Mouse (Mus musculus) CH12.LX (cell line): ENCODE measurements at regions not wholly inside any gene's neighbourhood (a gene's known extent, or its start where the extent isn't known, plus 50 kb on each side); places are given as distances from the start of the nearest gene placed in this dataset.

Experiments used
- DNase-seq: peaks from one replicate; pipeline ENCODE4 v3.0.0-alpha.2; 2013; ENCODE audit errors: extremely low read depth
- H3K27ac ChIP-seq: 2 replicates; pipeline ENCODE4 v1.5.1; 2012; ENCODE audit warnings: low read depth, mild to moderate bottlenecking, control low read depth, moderate library complexity; ENCODE audit not compliant: insufficient read depth
- H3K27me3 ChIP-seq: replicated peaks from 2 replicates; pipeline ENCODE3; 2012; ENCODE audit warnings: inconsistent platforms
- H3K36me3 ChIP-seq, 2 experiments: replicated peaks in 1 of 2; 2 replicates each; pipeline versions ENCODE3 to v1.6.1; 2012; ENCODE audit warnings: inconsistent platforms in 1 of 2, low read length in 1 of 2, mild to moderate bottlenecking in 1 of 2, mixed read lengths in 1 of 2, moderate library complexity in 1 of 2; ENCODE audit not compliant: control insufficient read depth in 1 of 2, insufficient read depth in 1 of 2
- H3K4me1 ChIP-seq, 2 experiments: 2 replicates each; pipeline ENCODE4 v1.6.1; 2012; ENCODE audit warnings: inconsistent platforms in 1 of 2, moderate library complexity in 1 of 2; ENCODE audit not compliant: insufficient read depth in 2 of 2, control insufficient read depth in 1 of 2
- H3K4me2 ChIP-seq: 2 replicates; pipeline ENCODE4 v1.6.1; 2012; ENCODE audit warnings: low read depth, mild to moderate bottlenecking, control low read depth; ENCODE audit not compliant: poor library complexity, insufficient read depth, severe bottlenecking
- H3K4me3 ChIP-seq, 3 experiments: fragments of 150-350 bp in 1 of 3; sonication (generic) in 1 of 3; replicated peaks in 1 of 3; 2 replicates each; pipeline versions ENCODE3 to v1.5.1; 2011 to 2012; ENCODE audit warnings: low read depth in 2 of 3, low read length in 2 of 3, mild to moderate bottlenecking in 2 of 3, moderate library complexity in 2 of 3, control low read depth in 1 of 3, improper control_type of control experiment in 1 of 3, inconsistent platforms in 1 of 3, mixed read lengths in 1 of 3; ENCODE audit not compliant: poor library complexity in 1 of 3
- H3K79me2 ChIP-seq: replicated peaks from 2 replicates; pipeline ENCODE4 v1.6.1; 2012; ENCODE audit warnings: mild to moderate bottlenecking, moderate library complexity; ENCODE audit not compliant: control insufficient read depth, poor library complexity, insufficient read depth, severe bottlenecking; ENCODE audit errors: extremely low read depth
- H3K9ac ChIP-seq: 2 replicates; pipeline ENCODE4 v1.6.1; 2012; ENCODE audit warnings: low read depth, mild to moderate bottlenecking, control low read depth, moderate library complexity; ENCODE audit not compliant: insufficient read depth
- H3K9me3 ChIP-seq: replicated peaks from 2 replicates; pipeline ENCODE3; 2012; ENCODE audit warnings: low read length, inconsistent platforms, mixed read lengths
- BHLHE40 ChIP-seq: IDR thresholded peaks from 2 replicates; pipeline ENCODE4 v1.6.1; 2011; ENCODE audit warnings: mild to moderate bottlenecking, low read depth, low read length, improper control_type of control experiment
- CHD2 ChIP-seq: IDR thresholded peaks from 2 replicates; pipeline ENCODE4 v1.6.1; 2011; ENCODE audit warnings: low read length, improper control_type of control experiment
- CTCF ChIP-seq, 2 experiments: IDR thresholded peaks in 1 of 2; conservative IDR thresholded peaks in 1 of 2; 2 replicates each; pipeline ENCODE4 v1.5.1; 2011 to 2012; ENCODE audit warnings: low read depth in 2 of 2, low read length in 2 of 2, improper control_type of control experiment in 1 of 2, inconsistent platforms in 1 of 2, mild to moderate bottlenecking in 1 of 2, moderate library complexity in 1 of 2
- E2F4 ChIP-seq: IDR thresholded peaks from 2 replicates; pipeline ENCODE4 v1.6.1; 2011; ENCODE audit warnings: low read depth, low read length, improper control_type of control experiment; ENCODE audit not compliant: insufficient replicate concordance
- ELF1 ChIP-seq: IDR thresholded peaks from 2 replicates; pipeline ENCODE4 v1.6.1; 2014; ENCODE audit warnings: low read depth, mild to moderate bottlenecking, inconsistent platforms, low read length, improper control_type of control experiment
- ETS1 ChIP-seq: conservative IDR thresholded peaks from 2 replicates; pipeline ENCODE4 v1.6.1; 2012; ENCODE audit warnings: low read depth, mild to moderate bottlenecking, inconsistent platforms, low read length, improper control_type of control experiment, moderate library complexity
- GABPA ChIP-seq: IDR thresholded peaks from 2 replicates; pipeline ENCODE4 v1.6.1; 2012; ENCODE audit warnings: low read depth, low read length, improper control_type of control experiment, inconsistent platforms; ENCODE audit not compliant: insufficient replicate concordance
- IRF4 ChIP-seq: IDR thresholded peaks from 2 replicates; pipeline ENCODE4 v1.6.1; 2014; ENCODE audit warnings: low read depth, mild to moderate bottlenecking, inconsistent platforms, low read length, improper control_type of control experiment
- MAFK ChIP-seq: IDR thresholded peaks from 2 replicates; pipeline ENCODE4 v1.6.1; 2011; ENCODE audit warnings: low read length, improper control_type of control experiment; ENCODE audit not compliant: insufficient replicate concordance
- MAX ChIP-seq: IDR thresholded peaks from 2 replicates; pipeline ENCODE4 v1.6.1; 2011; ENCODE audit warnings: low read length, improper control_type of control experiment
- MYC ChIP-seq: IDR thresholded peaks from 2 replicates; pipeline ENCODE4 v1.6.1; 2011; ENCODE audit warnings: low read depth, mild to moderate bottlenecking, improper control_type of control experiment, low read length
- NRF1 ChIP-seq: IDR thresholded peaks from 2 replicates; pipeline ENCODE4 v1.6.1; 2014; ENCODE audit warnings: low read depth, mild to moderate bottlenecking, inconsistent platforms, low read length, improper control_type of control experiment, moderate library complexity
- PAX5 ChIP-seq: IDR thresholded peaks from 2 replicates; pipeline ENCODE4 v1.6.1; 2012; ENCODE audit warnings: low read length, inconsistent platforms, mixed read lengths
- POLR2A ChIP-seq: IDR thresholded peaks from 2 replicates; pipeline ENCODE4 v1.6.1; 2011; ENCODE audit warnings: low read depth, mild to moderate bottlenecking, improper control_type of control experiment, low read length
- POLR2AphosphoS2 ChIP-seq: IDR thresholded peaks from 2 replicates; pipeline ENCODE4 v1.6.1; 2011; ENCODE audit warnings: low read depth, low read length, improper control_type of control experiment
- RAD21 ChIP-seq: IDR thresholded peaks from 2 replicates; pipeline ENCODE4 v1.6.1; 2011; ENCODE audit warnings: low read depth, mild to moderate bottlenecking, low read length, improper control_type of control experiment, moderate library complexity
- SIN3A ChIP-seq: IDR thresholded peaks from 2 replicates; pipeline ENCODE4 v1.6.1; 2012; ENCODE audit warnings: low read length, improper control_type of control experiment, inconsistent platforms
- SMC3 ChIP-seq: IDR thresholded peaks from 2 replicates; pipeline ENCODE4 v1.6.1; 2011; ENCODE audit warnings: low read depth, low read length, improper control_type of control experiment
- TCF12 ChIP-seq: IDR thresholded peaks from 2 replicates; pipeline ENCODE4 v1.6.1; 2014; ENCODE audit warnings: low read depth, mild to moderate bottlenecking, inconsistent platforms, low read length, improper control_type of control experiment
- UBTF ChIP-seq: IDR thresholded peaks from 2 replicates; pipeline ENCODE4 v1.6.1; 2012; ENCODE audit warnings: low read depth, mild to moderate bottlenecking, inconsistent platforms, low read length, improper control_type of control experiment, moderate library complexity
- ZC3H11A ChIP-seq: IDR thresholded peaks from 2 replicates; pipeline ENCODE4 v1.6.1; 2012; ENCODE audit warnings: low read depth, mild to moderate bottlenecking, inconsistent platforms, low read length, improper control_type of control experiment
- ZKSCAN1 ChIP-seq: IDR thresholded peaks from 2 replicates; pipeline ENCODE4 v1.6.1; 2012; ENCODE audit warnings: low read depth, inconsistent platforms, low read length, improper control_type of control experiment, borderline replicate concordance
- dilution Hi-C: fragments of 300-500 bp; cut with MboI; formaldehyde crosslinking; loops from 2 replicates; pipeline ENCODE4 v1.14.3; 2020; ENCODE audit warnings: low sequenced_read_pairs; ENCODE audit not compliant: extremely low pct_unique_long_range_greater_than_20kb, extremely low pct_ligation_motif_present
- in situ Hi-C: fragments of 300-500 bp; cut with MboI; formaldehyde crosslinking; loops from 3 replicates; pipeline ENCODE4 v1.14.3; 2019; ENCODE audit warnings: low sequenced_read_pairs, low pct_ligation_motif_present, low pct_unique_long_range_greater_than_20kb, mixed read lengths

DNA sequence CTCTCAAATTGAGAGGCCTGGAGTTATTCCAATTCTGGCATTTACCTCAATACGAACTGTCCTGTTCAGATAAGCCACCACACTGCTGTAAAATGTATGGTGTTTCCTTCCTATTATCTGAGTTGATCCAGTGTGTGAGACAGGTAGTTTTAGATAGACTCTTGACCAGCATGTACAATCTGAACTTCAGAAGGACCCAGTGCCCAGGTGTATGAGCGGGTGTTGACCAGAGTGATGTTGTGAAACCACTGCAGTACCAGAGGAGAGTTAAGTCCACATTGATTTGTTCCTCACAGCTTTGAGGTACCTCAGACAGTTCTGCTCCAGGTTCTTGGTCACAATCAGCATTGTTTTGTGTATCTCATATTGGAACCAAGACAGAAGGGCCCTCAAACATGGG is 132.6 kb upstream of the Slc22a22 start:
- no peak for TF ChIP-seq MAFK
- TF ChIP-seq RAD21, result no peak
- no peak for TF ChIP-seq SIN3A
- no peak for TF ChIP-seq UBTF
- no peak for TF ChIP-seq ELF1
- TF ChIP-seq ETS1, result no peak
- TF ChIP-seq CHD2, result no peak
- no peak for TF ChIP-seq E2F4
- TF ChIP-seq NRF1, result no peak
- TF ChIP-seq PAX5, result no peak
- TF ChIP-seq SMC3, result no peak
- TF ChIP-seq POLR2AphosphoS2, result no peak
- TF ChIP-seq BHLHE40, result no peak
- TF ChIP-seq CTCF (conservative IDR thresholded peaks at IDR 0.05 in 1 of 2, IDR thresholded peaks at IDR 0.05 in 1 of 2; ENCODE audit: low read depth in 2 of 2, low read length in 2 of 2), result no peak
- TF ChIP-seq GABPA, result no peak
- dilution Hi-C loops, result no loop called here

DNA sequence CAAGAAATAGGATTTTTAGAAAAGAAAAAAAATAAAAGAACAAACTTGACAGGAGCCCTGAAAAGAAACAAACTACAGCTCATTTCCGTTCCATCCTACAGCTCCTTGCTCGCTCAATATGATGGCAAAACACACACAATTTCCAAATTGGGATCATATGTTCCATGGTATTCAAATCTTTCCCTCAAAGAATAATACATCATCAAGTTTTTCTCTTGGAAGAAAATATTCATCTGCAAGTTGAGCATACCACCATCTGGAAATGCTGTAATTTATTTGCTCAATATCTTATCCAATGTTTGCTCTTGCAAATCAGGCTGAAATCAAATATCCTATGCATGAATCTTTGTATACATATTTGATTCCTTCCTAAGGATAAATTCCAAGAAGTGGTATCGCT is 131.1 kb upstream of the Slc22a22 start:
- dilution Hi-C loops, result no loop called here
- no peak for DNase-seq
- in situ Hi-C loops, result no loop called here

More for the DNA sequence above, 132.6 kb upstream of the Slc22a22 start:
- Histone ChIP-seq H3K27ac (no peak overlapping the region), H3K27me3 (no peaks in the 10 kb centered on the region), H3K36me3 (no peaks in the 10 kb centered on the region), H3K4me3 (no peak overlapping the region), H3K4me2 (no peak overlapping the region), H3K9me3 (no peaks in the 10 kb centered on the region), H3K4me1 (no peaks in the 10 kb centered on the region), H3K9ac (no peak overlapping the region), H3K79me2 (no peaks in the 10 kb centered on the region)
- in situ Hi-C loops, result loop anchor here (10.0 kb wide), 1 partner anchor 405 kb away; no protein-coding TSS in a partner anchor
- no peak for DNase-seq

More for the DNA sequence above, 131.1 kb upstream of the Slc22a22 start:
- no peak for TF ChIP-seq MAX
- no peak for TF ChIP-seq IRF4
- TF ChIP-seq POLR2A, result no peak
- no peak for TF ChIP-seq MYC
- no peak for TF ChIP-seq TCF12
- TF ChIP-seq ZKSCAN1, result no peak
- TF ChIP-seq SIN3A, result no peak
- no peak for TF ChIP-seq ZC3H11A
- TF ChIP-seq, all 38 proteins: peak for 0
- Histone ChIP-seq H3K4me1 (no peaks in the 10 kb centered on the region), H3K9ac (no peak overlapping the region), H3K4me3 (no peak overlapping the region), H3K27ac (no peak overlapping the region), H3K4me2 (no peak overlapping the region), H3K9me3 (no peaks in the 10 kb centered on the region), H3K27me3 (no peaks in the 10 kb centered on the region), H3K36me3 (no peaks in the 10 kb centered on the region), H3K79me2 (no peaks in the 10 kb centered on the region)
